Mouse (Mus musculus) forebrain, embryonic 11.5 days (tissue): ENCODE measurements around the gene Prdm1. TPM values are rescaled to one million over a fixed set of nuclear protein-coding genes. Genes with fewer than 3 reads are reported as not detected.

ENCODE experiments used
- ATAC-seq: fragments of 200-750 bp; cut with Nextera tagmentation; replicated peaks from 2 replicates; pipeline ENCODE4 v1.8.0; 2017; ENCODE audit warnings: moderate TSS enrichment; ENCODE audit not compliant: low FRiP score
- DNase-seq: peaks from one replicate; pipeline ENCODE4 v3.0.0-alpha.2; 2017; ENCODE audit warnings: low spot score
- H3K27ac ChIP-seq: fragments of 300-500 bp; sonication (generic); 2 replicates; pipeline ENCODE4 v1.5.1; 2014; ENCODE audit warnings: low read depth, low read length
- H3K27me3 ChIP-seq: fragments of 300-500 bp; sonication (generic); 2 replicates; pipeline ENCODE4 v1.6.1; 2014; ENCODE audit warnings: mild to moderate bottlenecking, low read length, mixed read lengths; ENCODE audit not compliant: control insufficient read depth, insufficient read depth
- H3K36me3 ChIP-seq: fragments of 300-500 bp; sonication (generic); 2 replicates; pipeline ENCODE4 v1.6.1; 2014; ENCODE audit warnings: mild to moderate bottlenecking, low read length, moderate library complexity, mixed read lengths; ENCODE audit not compliant: control insufficient read depth, insufficient read depth
- H3K4me1 ChIP-seq: fragments of 300-500 bp; sonication (generic); replicated peaks from 2 replicates; pipeline ENCODE4 v1.6.1; 2014; ENCODE audit warnings: low read length, mixed read lengths; ENCODE audit not compliant: control insufficient read depth, insufficient read depth
- H3K4me2 ChIP-seq: fragments of 300-500 bp; sonication (generic); 2 replicates; pipeline ENCODE4 v1.6.1; 2014; ENCODE audit warnings: low read depth, mild to moderate bottlenecking, low read length, moderate library complexity, mixed read lengths; ENCODE audit not compliant: severe bottlenecking
- H3K4me3 ChIP-seq: fragments of 300-500 bp; sonication (generic); 2 replicates; pipeline ENCODE4 v1.5.1; 2014; ENCODE audit warnings: low read depth, low read length
- H3K9ac ChIP-seq: fragments of 300-500 bp; sonication (generic); 2 replicates; pipeline ENCODE4 v1.6.1; 2014; ENCODE audit warnings: low read length
- H3K9me3 ChIP-seq: fragments of 300-500 bp; sonication (generic); 2 replicates; pipeline ENCODE4 v1.6.1; 2016; ENCODE audit warnings: low read length, mixed read lengths; ENCODE audit not compliant: control insufficient read depth
- WGBS: fragments of 180-500 bp; shearing (Covaris S2); extraction: QIAGEN DNeasy Blood & Tissue Kit; methylation state at CpG from one replicate; pipeline ENCODE4 v1.1.7; 2014; 5-methylcytosine and 5-hydroxymethylcytosine counted together
- polyA plus RNA-seq: library from polyadenylated mRNA; unstranded; fragments of >200 nt; fragmentation: Nextera tagmentation; extraction: Ambion mirVana; gene quantifications from 2 replicates; pipeline ENCODE4 v1.2.1, GENCODE M21; 2014

The Prdm1 gene
- polyA plus RNA-seq, 1 experiment from 2014 or later: 0.77 TPM

- WGBS: 15% methylated on average over 5 of the region's 5 CpGs
- no peak overlapping the region for H3K4me2 ChIP-seq
Measured at GRCm38 (mm10) chr10:44464563-44464962, 63.7 kb downstream of the Prdm1 start.

GRCm38 (mm10) chr10:44463856-44464255, 64.4 kb downstream of the Prdm1 start:
- ATAC-seq: no peak
- H3K9ac ChIP-seq: no peak overlapping the region
- H3K36me3 ChIP-seq: no peaks in the 10 kb centered on the region
- 83% methylated on average over 4 of the region's 4 CpGs for WGBS
- H3K9me3 ChIP-seq: no peaks in the 10 kb centered on the region
- no peak overlapping the region for H3K27ac ChIP-seq
- H3K4me2 ChIP-seq: no peak overlapping the region
- DNase-seq: no peak
- H3K4me3 ChIP-seq: no peak overlapping the region
- H3K27me3 ChIP-seq: peaks cover 18% of the 10 kb centered on the region
- H3K4me1 ChIP-seq: peaks cover 2% of the 10 kb centered on the region; the same call in 1 of the 2 replicates

More at GRCm38 (mm10) chr10:44464563-44464962, 63.7 kb downstream of the Prdm1 start:
- Histone ChIP-seq H3K9ac (no peak overlapping the region), H3K9me3 (no peaks in the 10 kb centered on the region), H3K27ac (no peak overlapping the region), H3K4me1 (peaks cover 2% of the 10 kb centered on the region; the same call in 1 of the 2 replicates), H3K4me3 (no peak overlapping the region), H3K27me3 (peaks cover 15% of the 10 kb centered on the region), H3K36me3 (no peaks in the 10 kb centered on the region)
- DNase-seq (no peak), ATAC-seq (no peak)

GRCm38 (mm10) chr10:44462351-44462750, 66.0 kb downstream of the Prdm1 start:
- Histone ChIP-seq H3K9ac (no peak overlapping the region), H3K4me3 (no peak overlapping the region), H3K27me3 (peaks cover 18% of the 10 kb centered on the region), H3K36me3 (no peaks in the 10 kb centered on the region), H3K27ac (no peak overlapping the region), H3K9me3 (no peaks in the 10 kb centered on the region), H3K4me2 (no peak overlapping the region), H3K4me1 (peaks cover 10% of the 10 kb centered on the region; the same call in 1 of the 2 replicates)
- no peak for ATAC-seq
- WGBS: 88% methylated on average over 8 of the region's 8 CpGs
- DNase-seq: no peak

GRCm38 (mm10) chr10:44461063-44461462, 67.2 kb downstream of the Prdm1 start:
- DNase-seq: no peak
- H3K36me3 ChIP-seq: no peaks in the 10 kb centered on the region
- peaks cover 12% of the 10 kb centered on the region; the same call in 1 of the 2 replicates for H3K4me1 ChIP-seq
- no peak overlapping the region for H3K27ac ChIP-seq
- no peak overlapping the region for H3K4me3 ChIP-seq
- peaks cover 27% of the 10 kb centered on the region for H3K27me3 ChIP-seq
- H3K9ac ChIP-seq: no peak overlapping the region
- no peak for ATAC-seq
- H3K9me3 ChIP-seq: no peaks in the 10 kb centered on the region
- WGBS: 87% methylated on average over 6 of the region's 6 CpGs
- no peak overlapping the region for H3K4me2 ChIP-seq

GRCm38 (mm10) chr10:44460095-44460810, 68.0 kb downstream of the Prdm1 start:
- DNase-seq (no peak), ATAC-seq (no peak)
- peaks cover 12% of the 10 kb centered on the region; the same call in 1 of the 2 replicates for H3K4me1 ChIP-seq
- no peak overlapping the region for H3K4me2 ChIP-seq
- no peaks in the 10 kb centered on the region for H3K36me3 ChIP-seq
- no peak overlapping the region for H3K9ac ChIP-seq
- 20% methylated on average over 6 of the region's 6 CpGs for WGBS
- H3K4me3 ChIP-seq: no peak overlapping the region
- H3K9me3 ChIP-seq: no peaks in the 10 kb centered on the region
- H3K27ac ChIP-seq: no peak overlapping the region
- peaks cover 29% of the 10 kb centered on the region for H3K27me3 ChIP-seq

- Histone ChIP-seq H3K36me3 (no peaks in the 10 kb centered on the region), H3K9ac (no peak overlapping the region), H3K9me3 (no peaks in the 10 kb centered on the region), H3K4me2 (peak overlapping the region; percentile 98; the same call in 1 of the 2 replicates), H3K4me1 (peaks cover 10% of the 10 kb centered on the region; the same call in 1 of the 2 replicates), H3K27ac (no peak overlapping the region), H3K4me3 (peak overlapping the region; percentile 55), H3K27me3 (peaks cover 21% of the 10 kb centered on the region)
- 7% methylated on average over 11 of the region's 11 CpGs for WGBS
- DNase-seq: no peak
- no peak for ATAC-seq
Measured at GRCm38 (mm10) chr10:44459321-44460000, 68.8 kb downstream of the Prdm1 start.

GRCm38 (mm10) chr10:44458534-44459315, 69.6 kb downstream of the Prdm1 start:
- no peaks in the 10 kb centered on the region for H3K9me3 ChIP-seq
- H3K4me3 ChIP-seq: peak overlapping the region; percentile 55
- no peaks in the 10 kb centered on the region for H3K36me3 ChIP-seq
- H3K27me3 ChIP-seq: peaks cover 15% of the 10 kb centered on the region
- WGBS: under 1% methylated on average over 53 of the region's 54 CpGs
- peaks cover 10% of the 10 kb centered on the region; the same call in 1 of the 2 replicates for H3K4me1 ChIP-seq
- no peak overlapping the region for H3K27ac ChIP-seq
- DNase-seq (peak; percentile 81), ATAC-seq (peak; percentile 87)
- peak overlapping the region; percentile 98 for H3K4me2 ChIP-seq
- H3K9ac ChIP-seq: peak overlapping the region; percentile 44; the same call in 1 of the 2 replicates

GRCm38 (mm10) chr10:44457791-44458533, 70.3 kb downstream of the Prdm1 start:
- no peak overlapping the region for H3K27ac ChIP-seq
- no peaks in the 10 kb centered on the region for H3K36me3 ChIP-seq
- 0 out of 2 replicates have a peak overlapping the region, but pooled peaks have one; percentile 44 for H3K9ac ChIP-seq
- peaks cover 10% of the 10 kb centered on the region; the same call in 1 of the 2 replicates for H3K4me1 ChIP-seq
- H3K27me3 ChIP-seq: peaks cover 14% of the 10 kb centered on the region
- H3K4me2 ChIP-seq: peak overlapping the region; percentile 98
- WGBS: under 1% methylated on average over 25 of the region's 25 CpGs
- DNase-seq: no peak
- no peak for ATAC-seq
- H3K9me3 ChIP-seq: no peaks in the 10 kb centered on the region
- H3K4me3 ChIP-seq: peak overlapping the region; percentile 55
